Mouse (Mus musculus) heart, adult 11 months (tissue): Measurements from ENCODE around the gene Ap1m2.
"Not testable (repeated sequence)": the region's sequence is repeated elsewhere in the genome, so short reads cannot be mapped to it uniquely, and the experiment has no call there.

Experiments
- DNase-seq: peaks from one replicate; pipeline ENCODE4 v3.0.0; 2022

Gene Ap1m2

GRCm38 (mm10) chr9:21288404-21289336 lies 23.5 kb downstream of the Ap1m2 start:
- DNase-seq = peak; percentile 96

GRCm38 (mm10) chr9:21287571-21288402 lies 24.4 kb downstream of the Ap1m2 start, which contains the start of gene Kri1:
TSS of gene Kri1 (minus strand) at chr9:21287969.
- peak; percentile 100 for DNase-seq

- peak; percentile 88 for DNase-seq
These were observed 25.4 kb downstream of the Ap1m2 start for GRCm38 (mm10) chr9:21286753-21287152.

- no peak for DNase-seq
These were observed 28.1 kb downstream of the Ap1m2 start for GRCm38 (mm10) chr9:21283994-21284393.

GRCm38 (mm10) chr9:21283591-21283990 lies 28.5 kb downstream of the Ap1m2 start:
- no peak for DNase-seq

- DNase-seq = peak; percentile 92
These were observed 34.4 kb downstream of the Ap1m2 start for GRCm38 (mm10) chr9:21277776-21278175.

DNA sequence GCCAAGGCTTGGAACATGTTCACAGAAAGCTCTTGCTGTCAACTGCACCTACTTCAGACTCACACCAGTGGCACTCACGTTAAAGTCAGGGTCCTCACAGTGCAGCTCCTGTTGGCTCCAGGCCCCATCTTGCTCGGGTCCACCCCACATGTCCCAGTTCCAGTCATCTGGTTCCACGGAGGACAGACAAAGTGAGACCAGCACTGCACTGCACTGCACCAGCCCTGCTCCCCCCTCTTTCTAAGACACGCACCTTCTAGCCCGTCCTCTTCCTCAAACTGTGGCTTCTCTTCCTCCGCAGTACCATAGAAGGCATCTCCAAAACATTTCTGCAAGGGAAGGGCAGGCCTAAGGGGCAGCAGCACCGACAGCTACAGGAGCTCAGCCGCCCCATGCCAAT lies 35.8 kb downstream of the Ap1m2 start:
- DNase-seq = no peak

DNA sequence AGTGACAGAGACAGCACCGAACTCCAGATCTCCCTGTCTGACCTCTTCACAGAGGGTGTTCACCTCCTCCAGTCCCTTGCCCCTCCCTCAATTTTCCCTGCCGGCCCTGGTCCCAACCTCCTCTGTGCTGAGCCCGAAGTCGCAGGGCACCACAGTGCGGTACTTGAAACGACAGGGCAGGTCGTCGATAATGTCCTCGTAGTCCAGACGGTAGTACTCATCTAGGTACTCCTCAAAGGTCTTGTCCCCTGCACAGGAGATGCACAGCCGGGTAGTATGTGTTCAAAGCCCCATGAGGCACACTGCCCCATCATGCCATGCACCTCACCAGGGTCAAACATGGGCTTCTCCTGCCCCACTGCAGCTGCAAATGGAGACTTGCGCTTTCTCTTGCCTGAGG lies 36.4 kb downstream of the Ap1m2 start:
- DNase-seq = no peak

DNA sequence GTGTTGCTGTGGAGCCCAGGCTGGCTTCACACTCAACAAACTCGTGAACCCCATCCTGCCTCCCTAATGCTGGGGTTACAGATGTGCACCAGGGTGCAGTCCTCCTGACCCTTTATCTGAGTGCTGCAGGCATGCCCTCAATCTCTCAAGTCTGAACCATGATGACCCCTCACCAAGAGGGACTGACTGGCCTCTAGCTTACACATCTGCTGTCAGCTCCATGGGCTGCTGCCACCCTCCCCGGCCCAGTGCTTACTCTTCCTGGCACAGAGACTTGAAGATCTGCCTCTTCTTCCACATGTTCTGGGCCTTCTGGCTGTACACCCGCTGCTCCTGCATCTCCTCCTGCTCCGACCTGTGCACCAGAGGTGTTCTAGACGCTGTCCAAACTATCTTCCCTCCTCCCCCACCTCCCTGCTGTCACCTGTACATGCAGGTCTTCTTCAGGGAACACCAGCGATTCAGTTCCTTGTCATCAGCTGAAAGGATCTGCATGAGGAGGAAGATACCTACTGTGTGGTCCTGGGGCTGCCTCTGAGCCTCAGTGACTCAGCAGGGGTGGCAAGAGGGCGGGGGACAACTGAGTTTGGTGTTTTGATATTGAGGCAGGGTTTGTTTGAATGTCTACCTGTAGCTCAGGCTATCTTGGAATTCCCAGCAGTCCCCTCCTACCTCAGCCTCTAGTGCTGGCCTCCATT lies 37.0 kb downstream of the Ap1m2 start:
- peak; percentile 88 for DNase-seq

DNA sequence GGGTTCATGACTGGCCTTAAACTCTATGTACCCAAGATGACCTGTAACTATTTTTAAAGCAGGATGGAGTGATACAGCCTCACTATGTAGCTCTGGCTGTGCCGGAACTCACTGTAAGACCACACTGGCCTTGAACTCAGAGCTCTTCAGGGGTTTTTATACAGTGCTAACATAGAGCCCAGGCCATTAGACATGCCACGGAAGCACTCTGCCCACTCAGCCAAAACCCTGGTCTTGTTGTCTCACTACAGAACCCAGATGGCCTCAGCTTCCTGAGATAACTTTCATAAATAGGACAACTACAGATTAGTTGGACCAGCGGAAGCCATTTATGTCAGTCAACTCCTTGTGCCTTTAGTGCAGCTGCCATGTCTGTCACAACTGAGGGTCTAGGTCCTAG lies 37.8 kb downstream of the Ap1m2 start:
- DNase-seq = peak; percentile 90

GRCm38 (mm10) chr9:21273520-21274228 lies 38.5 kb downstream of the Ap1m2 start:
- DNase-seq = peak; percentile 85

DNA sequence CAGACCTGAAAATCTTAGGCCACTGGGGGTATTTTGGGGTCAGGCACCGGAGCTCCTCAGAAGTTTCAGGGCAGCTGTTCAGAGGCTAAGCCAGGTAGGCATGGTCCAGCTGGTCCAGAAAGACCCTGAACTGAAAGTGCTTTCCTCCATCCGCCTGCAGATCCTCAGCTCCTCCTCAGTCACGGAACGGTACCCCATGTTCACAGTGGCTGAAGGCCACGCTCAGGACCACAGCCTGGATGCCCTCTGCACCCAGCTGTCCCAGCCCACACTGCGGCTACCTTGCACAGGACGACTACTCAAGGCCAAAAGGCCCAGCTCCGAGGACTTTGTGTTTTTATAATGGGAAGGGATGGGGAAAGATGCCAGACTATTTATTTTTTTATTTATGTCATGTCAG lies 39.0 kb downstream of the Ap1m2 start:
- no peak for DNase-seq

- peak; percentile 86 for DNase-seq
These were observed 39.7 kb downstream of the Ap1m2 start for GRCm38 (mm10) chr9:21272391-21272790.

- DNase-seq = not testable (repeated sequence)
These were observed 42.5 kb downstream of the Ap1m2 start for GRCm38 (mm10) chr9:21269590-21269989.

- DNase-seq = peak; percentile 91
These were observed 43.8 kb downstream of the Ap1m2 start for GRCm38 (mm10) chr9:21268305-21268704.

DNA sequence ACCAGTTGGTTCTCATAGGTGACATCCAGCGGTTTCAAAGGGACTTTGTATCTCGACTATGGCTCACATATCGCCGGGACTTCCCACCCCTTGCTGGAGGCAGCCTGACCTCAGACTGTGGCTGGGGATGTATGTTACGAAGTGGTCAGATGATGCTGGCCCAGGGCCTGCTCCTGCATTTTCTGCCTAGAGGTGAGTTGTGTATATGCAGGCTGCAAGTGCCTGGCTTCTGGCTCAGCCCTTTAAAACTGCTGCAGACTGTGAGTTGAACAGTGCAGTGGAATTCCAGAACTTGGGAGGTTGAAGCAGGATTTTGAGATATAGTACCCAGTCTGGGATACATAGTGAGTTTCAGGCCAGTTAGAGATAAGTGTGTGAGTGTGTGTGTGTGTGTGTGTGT lies 45.2 kb downstream of the Ap1m2 start:
- no peak for DNase-seq

GRCm38 (mm10) chr9:21265611-21266010 lies 46.5 kb downstream of the Ap1m2 start:
- DNase-seq = no peak

DNA sequence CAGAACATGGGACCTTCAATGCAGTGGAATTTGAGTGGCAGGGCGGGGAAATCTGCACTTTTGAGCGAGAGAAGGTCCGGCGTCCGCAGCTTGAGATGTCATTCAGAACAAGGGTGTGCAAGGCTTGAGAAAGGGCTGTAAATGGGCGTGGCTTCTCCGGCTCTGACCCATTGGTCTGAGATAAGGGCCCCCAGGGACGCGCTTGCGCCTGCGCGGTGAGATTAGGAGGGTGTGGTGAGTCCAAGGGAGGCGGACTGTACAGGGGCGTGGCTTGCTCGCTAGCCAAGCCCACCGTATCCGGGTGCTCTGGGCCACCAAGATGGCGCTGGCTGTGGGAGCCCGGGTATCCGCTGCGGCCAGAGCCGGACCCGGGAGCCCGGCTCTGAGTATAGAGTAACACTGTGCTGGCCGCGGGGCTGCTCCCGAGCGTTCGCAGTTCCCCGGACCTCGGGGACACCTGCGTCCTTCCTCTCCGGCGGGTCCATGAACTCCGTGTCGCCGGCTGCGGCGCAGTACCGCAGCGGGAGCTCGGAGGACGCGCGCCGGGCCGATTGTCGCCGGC lies 47.1 kb downstream of the Ap1m2 start, which contains the start of gene Atg4d:
Gene Atg4d, plus strand, starts transcription at position 294 of the 562 bp plus-strand sequence.
- DNase-seq = peak; percentile 100

DNA sequence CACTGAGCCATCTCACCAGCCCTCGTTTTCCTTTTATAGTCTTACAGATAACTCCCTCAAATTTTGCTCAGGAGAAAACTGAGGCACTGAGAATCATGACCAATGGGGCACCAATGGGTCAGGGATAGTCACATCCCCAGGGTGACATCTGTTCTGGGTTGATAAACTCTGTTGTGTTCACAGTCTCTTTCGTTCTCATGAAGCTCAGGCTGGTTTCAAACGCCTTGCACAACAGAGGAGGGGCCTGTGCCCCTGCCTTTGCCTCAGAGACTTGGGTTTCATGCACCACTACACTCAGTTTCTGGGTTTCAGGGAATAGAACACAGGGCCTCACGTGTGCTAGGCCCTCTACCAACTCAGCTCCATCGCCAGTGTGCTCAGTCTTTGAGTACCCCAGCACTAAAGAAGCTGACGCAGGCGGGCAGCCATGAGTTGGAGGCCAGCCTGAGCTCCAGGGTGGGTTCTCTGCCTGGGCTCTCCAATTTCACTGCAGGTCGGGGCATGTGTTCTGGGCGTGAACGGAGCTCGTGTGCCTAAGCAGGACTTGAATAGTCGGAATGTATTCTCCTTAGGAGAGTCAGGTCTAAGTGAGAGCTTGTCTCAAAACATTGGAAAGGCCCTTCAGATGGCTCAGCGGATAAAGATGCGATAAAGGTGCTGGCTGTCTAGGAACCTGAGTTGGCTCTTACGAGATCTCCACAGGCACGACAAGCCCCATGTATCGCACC lies 47.7 kb downstream of the Ap1m2 start:
- peak; percentile 94 for DNase-seq

GRCm38 (mm10) chr9:21261831-21262230 lies 50.3 kb downstream of the Ap1m2 start:
- DNase-seq = no peak

DNA sequence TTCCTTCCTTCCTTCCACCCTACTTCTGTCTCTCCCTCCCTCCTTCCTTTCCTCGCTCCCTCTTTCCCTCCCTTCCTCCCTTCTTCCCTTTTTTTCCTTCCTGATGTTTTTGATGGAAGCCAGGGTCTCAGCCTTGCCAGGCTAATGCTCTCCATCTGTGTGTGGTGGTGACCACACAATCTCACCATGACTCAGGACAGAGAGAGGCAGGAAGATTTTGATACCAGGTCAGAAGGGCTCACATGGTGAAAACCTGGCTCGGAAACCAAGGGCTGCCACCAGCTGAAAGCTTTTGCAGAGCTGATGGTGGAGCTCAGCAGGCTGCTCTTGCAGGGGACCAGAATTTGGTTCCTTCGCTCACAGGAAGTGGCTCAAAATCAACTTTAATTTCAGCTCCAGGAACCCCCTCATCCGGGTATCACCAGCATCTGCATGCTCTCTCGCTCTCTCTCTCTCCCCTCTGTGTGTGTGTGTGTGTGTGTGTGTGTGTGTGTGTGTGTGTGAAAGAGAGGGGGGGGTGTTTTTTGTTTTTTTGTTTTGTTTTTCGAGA lies 51.6 kb downstream of the Ap1m2 start:
- DNase-seq = no peak
